9 mouse cellular contexts compared by ENCODE assay signal in genomic region chr3:51634451-51634850, GRCm38 (mm10). TPM values are rescaled to one million over a fixed set of nuclear protein-coding genes. Genes with fewer than 3 reads are reported as not detected.
DNase-seq lines count a peak whose midpoint lies in the region; ATAC-seq lines count a peak whose summit lies in the region.
"Had no signal": no experiment of that assay in that cellular context is flagged by ENCODE, and none has a peak within 500 bp of the region (broad histone marks: within the 10 kb centered on the region; RNA-seq: fewer than 3 reads in every experiment).

No protein-coding gene starts in this region.

- peak; percentile 50; the same call in 1 of the 2 replicates for ATAC-seq in hindbrain, embryonic 16.5 days
- no peak for ATAC-seq in hindbrain, embryonic 13.5 days (ENCODE audit: low FRiP score)
- no peak for ATAC-seq in inflammation-experienced regulatory T-cells, adult 6 months

- no peak overlapping the region for H3K4me2 ChIP-seq in hindbrain, embryonic 16.5 days (ENCODE audit: low read length)
- H3K4me2 ChIP-seq in hindbrain, embryonic 13.5 days, result no peak overlapping the region

- intact Hi-C loops in gastrocnemius, postnatal 36 days (cut with DNase I), result no loop called here

- no peaks in the 10 kb centered on the region for H3K36me3 ChIP-seq in hindbrain, embryonic 16.5 days (ENCODE audit: control insufficient read depth, insufficient read depth, low read length)
- H3K36me3 ChIP-seq in hindbrain, embryonic 13.5 days, result no peaks in the 10 kb centered on the region

- H3K27ac ChIP-seq in hindbrain, embryonic 16.5 days (ENCODE audit: low read depth, low read length), result no peak overlapping the region
- H3K27ac ChIP-seq in hindbrain, embryonic 13.5 days, result no peak overlapping the region

- WGBS in hindbrain, embryonic 16.5 days, result 54% methylated on average over 1 of the region's 1 CpGs
- 67% methylated on average over 1 of the region's 1 CpGs for WGBS in hindbrain, embryonic 13.5 days

- no peak overlapping the region for H3K9ac ChIP-seq in hindbrain, embryonic 16.5 days (ENCODE audit: low read depth, low read length)
- no peak overlapping the region for H3K9ac ChIP-seq in hindbrain, embryonic 13.5 days

- DNase-seq in 416B (ENCODE audit: low read depth), result peak; percentile 44
- DNase-seq in ES-CJ7 (ENCODE audit: low read depth, low spot score), result peak; percentile 29
- peak; percentile 35 to 41 for DNase-seq in gastrocnemius, postnatal 36 days
- no peak for DNase-seq in layer of hippocampus, adult 11-12 months (ENCODE audit: low spot score)
- DNase-seq: cerebellum, adult 2 months; liver had no signal

- no peaks in the 10 kb centered on the region for H3K27me3 ChIP-seq in hindbrain, embryonic 16.5 days (replicated peaks; ENCODE audit: control insufficient read depth, insufficient read depth, low read length)
- no peaks in the 10 kb centered on the region for H3K27me3 ChIP-seq in hindbrain, embryonic 13.5 days

- peaks cover 7% of the 10 kb centered on the region; the same call in 1 of the 2 replicates for H3K9me3 ChIP-seq in hindbrain, embryonic 16.5 days (ENCODE audit: control insufficient read depth, low read length)
- peaks cover 12% of the 10 kb centered on the region; the same call in 1 of the 2 replicates for H3K9me3 ChIP-seq in hindbrain, embryonic 13.5 days

- H3K4me1 ChIP-seq in hindbrain, embryonic 16.5 days (ENCODE audit: control insufficient read depth, insufficient read depth, low read depth, low read length), result peaks cover 2% of the 10 kb centered on the region; the same call in 1 of the 2 replicates
- H3K4me1 ChIP-seq in hindbrain, embryonic 13.5 days (replicated peaks), result 0 out of 2 replicates have a peak, but pooled peaks cover 3% of the 10 kb centered on the region

- no peak overlapping the region for H3K4me3 ChIP-seq in hindbrain, embryonic 16.5 days (ENCODE audit: low read length)
- no peak overlapping the region for H3K4me3 ChIP-seq in hindbrain, embryonic 13.5 days

RNA-seq across cellular contexts. Expression of gene Mgst2, which starts 25.7 kb away (rescaled TPM):
- 0.33 and 0.40 TPM in 2 replicates for polyA plus RNA-seq in hindbrain, embryonic 16.5 days (2015; fragmentation: Nextera tagmentation; extraction: Ambion mirVana)
- 0.49 and 0.64 TPM in 2 replicates for polyA plus RNA-seq in hindbrain, embryonic 13.5 days (2015; fragmentation: Nextera tagmentation; extraction: Ambion mirVana)
- under 1 TPM; 0.22 to 0.61 TPM for total RNA-seq in gastrocnemius, postnatal 36 days (2021)
- 100 to 1,000 TPM in 1 of 3 experiments, 10 to 100 TPM in 2; 13.4 to 184 (median 82.2) TPM for polyA plus RNA-seq in inflammation-experienced regulatory T-cells, adult 6 months (2017; shearing (Covaris generic))
